Mouse (Mus musculus) liver, postnatal 0 days (tissue): Measurements from ENCODE around the gene Wt1.

Source experiments
- CTCF ChIP-seq: sonication (generic); IDR thresholded peaks from 2 replicates; pipeline ENCODE4 v1.5.1; 2016; ENCODE audit warnings: antibody characterized with exemption, low read depth
- EP300 ChIP-seq: IDR thresholded peaks from 2 replicates; pipeline ENCODE4 v1.6.1; 2016; ENCODE audit warnings: antibody characterized with exemption, low read depth, mild to moderate bottlenecking

GRCm38 (mm10) chr2:105212839-105213238 is 86.5 kb downstream of the Wt1 start:
- no peak for TF ChIP-seq CTCF
- TF ChIP-seq EP300, result no peak
